Mouse (Mus musculus) neural tube, embryonic 12.5 days (tissue): Measurements from ENCODE around the gene Pdgfra. TPM values are rescaled to one million over a fixed set of nuclear protein-coding genes. Genes with fewer than 3 reads are reported as not detected.

Source experiments
- ATAC-seq: fragments of 200-750 bp; cut with Nextera tagmentation; 2 replicates; pipeline ENCODE4 v1.8.0; 2017; ENCODE audit warnings: low read depth, mild to moderate bottlenecking, moderate TSS enrichment, moderate library complexity; ENCODE audit not compliant: low FRiP score
- H3K27ac ChIP-seq: fragments of 300-500 bp; sonication (generic); 2 replicates; pipeline ENCODE4 v1.5.1; 2016
- H3K27me3 ChIP-seq: fragments of 300-500 bp; sonication (generic); replicated peaks from 2 replicates; pipeline ENCODE4 v1.6.1; 2016; ENCODE audit warnings: mild to moderate bottlenecking
- H3K36me3 ChIP-seq: fragments of 300-500 bp; sonication (generic); 2 replicates; pipeline ENCODE4 v1.6.1; 2016; ENCODE audit warnings: mild to moderate bottlenecking
- H3K4me1 ChIP-seq: fragments of 300-500 bp; sonication (generic); 2 replicates; pipeline ENCODE4 v1.6.1; 2016
- H3K4me2 ChIP-seq: fragments of 300-500 bp; sonication (generic); replicated peaks from 2 replicates; pipeline ENCODE4 v1.6.1; 2016; ENCODE audit warnings: mild to moderate bottlenecking
- H3K4me3 ChIP-seq: fragments of 300-500 bp; sonication (generic); 2 replicates; pipeline ENCODE4 v1.5.1; 2016
- H3K9ac ChIP-seq: fragments of 300-500 bp; sonication (generic); 2 replicates; pipeline ENCODE4 v1.6.1; 2016; ENCODE audit warnings: mild to moderate bottlenecking
- H3K9me3 ChIP-seq: fragments of 300-500 bp; sonication (generic); 2 replicates; pipeline ENCODE4 v1.6.1; 2016; ENCODE audit warnings: mild to moderate bottlenecking
- WGBS: fragments of 180-500 bp; shearing (Covaris S2); methylation state at CpG from one replicate; pipeline ENCODE4 v1.1.7; 2016; 5-methylcytosine and 5-hydroxymethylcytosine counted together
- polyA plus RNA-seq: library from polyadenylated mRNA; unstranded; fragments of >200 nt; fragmentation: Nextera tagmentation; extraction: Ambion mirVana; gene quantifications from 2 replicates; pipeline ENCODE4 v1.2.1, GENCODE M21; 2016

Gene Pdgfra
- polyA plus RNA-seq, 1 experiment from 2014 or later: 23.9 TPM

GRCm38 (mm10) chr5:75157038-75157437 is 4.9 kb downstream of the Pdgfra start:
- no peak for ATAC-seq
- H3K4me3 ChIP-seq: peak overlapping the region; percentile 47
- H3K4me1 ChIP-seq: peaks cover 27% of the 10 kb centered on the region
- H3K4me2 ChIP-seq: peak overlapping the region; percentile 90
- H3K9ac ChIP-seq: no peak overlapping the region
- WGBS: under 1% methylated on average over 3 of the region's 3 CpGs
- peaks cover 30% of the 10 kb centered on the region for H3K27me3 ChIP-seq
- H3K27ac ChIP-seq: no peak overlapping the region
- H3K9me3 ChIP-seq: no peaks in the 10 kb centered on the region
- H3K36me3 ChIP-seq: no peaks in the 10 kb centered on the region

GRCm38 (mm10) chr5:75160530-75161170 is 8.6 kb downstream of the Pdgfra start:
- Histone ChIP-seq H3K4me2 (no peak overlapping the region), H3K4me1 (peaks cover 7% of the 10 kb centered on the region; the same call in 1 of the 2 replicates), H3K4me3 (no peak overlapping the region), H3K27ac (no peak overlapping the region), H3K27me3 (peaks cover under 1% of the 10 kb centered on the region), H3K9ac (no peak overlapping the region), H3K36me3 (no peaks in the 10 kb centered on the region), H3K9me3 (no peaks in the 10 kb centered on the region)
- no peak for ATAC-seq
- 60% methylated on average over 12 of the region's 12 CpGs for WGBS

GRCm38 (mm10) chr5:75161586-75161985 is 9.5 kb downstream of the Pdgfra start:
- Histone ChIP-seq H3K27me3 (no peaks in the 10 kb centered on the region; the same call in 1 of the 2 replicates), H3K27ac (no peak overlapping the region), H3K9ac (no peak overlapping the region), H3K9me3 (no peaks in the 10 kb centered on the region), H3K4me2 (no peak overlapping the region), H3K4me3 (no peak overlapping the region), H3K4me1 (peaks cover 1% of the 10 kb centered on the region; the same call in 1 of the 2 replicates), H3K36me3 (no peaks in the 10 kb centered on the region)
- ATAC-seq: no peak
- WGBS: 85% methylated on average over 6 of the region's 6 CpGs

GRCm38 (mm10) chr5:75163289-75163951 is 11.3 kb downstream of the Pdgfra start:
- WGBS: 74% methylated on average over 23 of the region's 23 CpGs

GRCm38 (mm10) chr5:75164688-75165087 is 12.6 kb downstream of the Pdgfra start:
- H3K4me3 ChIP-seq: no peak overlapping the region
- WGBS: 78% methylated on average over 4 of the region's 4 CpGs
- H3K4me2 ChIP-seq: no peak overlapping the region
- no peaks in the 10 kb centered on the region for H3K36me3 ChIP-seq
- no peak for ATAC-seq
- no peak overlapping the region for H3K9ac ChIP-seq
- no peak overlapping the region for H3K27ac ChIP-seq
- no peaks in the 10 kb centered on the region; the same call in 1 of the 2 replicates for H3K27me3 ChIP-seq
- H3K4me1 ChIP-seq: no peaks in the 10 kb centered on the region
- H3K9me3 ChIP-seq: no peaks in the 10 kb centered on the region

More at GRCm38 (mm10) chr5:75163289-75163951, 11.3 kb downstream of the Pdgfra start:
- H3K36me3 ChIP-seq: no peaks in the 10 kb centered on the region
- no peak overlapping the region for H3K27ac ChIP-seq
- no peak overlapping the region for H3K4me2 ChIP-seq
- H3K27me3 ChIP-seq: no peaks in the 10 kb centered on the region; the same call in 1 of the 2 replicates
- no peaks in the 10 kb centered on the region for H3K9me3 ChIP-seq
- H3K4me3 ChIP-seq: no peak overlapping the region
- H3K9ac ChIP-seq: no peak overlapping the region
- H3K4me1 ChIP-seq: no peaks in the 10 kb centered on the region
- no peak for ATAC-seq

- no peak overlapping the region for H3K9ac ChIP-seq
- H3K36me3 ChIP-seq: no peaks in the 10 kb centered on the region
- no peak for ATAC-seq
- no peak overlapping the region for H3K27ac ChIP-seq
- no peaks in the 10 kb centered on the region for H3K9me3 ChIP-seq
- H3K4me3 ChIP-seq: no peak overlapping the region
- H3K4me2 ChIP-seq: no peak overlapping the region
- no peaks in the 10 kb centered on the region for H3K4me1 ChIP-seq
- 57% methylated on average over 6 of the region's 6 CpGs for WGBS
- H3K27me3 ChIP-seq: no peaks in the 10 kb centered on the region; the same call in 1 of the 2 replicates
Observed at GRCm38 (mm10) chr5:75169837-75170236, 17.7 kb downstream of the Pdgfra start.

- H3K27me3 ChIP-seq: no peaks in the 10 kb centered on the region
- H3K4me2 ChIP-seq: no peak overlapping the region
- H3K27ac ChIP-seq: no peak overlapping the region
- 85% methylated on average over 10 of the region's 10 CpGs for WGBS
- no peak for ATAC-seq
- no peaks in the 10 kb centered on the region for H3K4me1 ChIP-seq
- H3K4me3 ChIP-seq: no peak overlapping the region
- no peaks in the 10 kb centered on the region for H3K36me3 ChIP-seq
- no peak overlapping the region for H3K9ac ChIP-seq
- no peaks in the 10 kb centered on the region for H3K9me3 ChIP-seq
Observed at GRCm38 (mm10) chr5:75171859-75172258, 19.8 kb downstream of the Pdgfra start.

GRCm38 (mm10) chr5:75179249-75179648 is 27.2 kb downstream of the Pdgfra start:
- 81% methylated on average over 10 of the region's 10 CpGs for whole genome bisulfite sequencing
- no peaks in the 10 kb centered on the region for H3K9me3 ChIP-seq
- ATAC-seq: no peak
- no peak overlapping the region for H3K27ac ChIP-seq
- no peaks in the 10 kb centered on the region for H3K27me3 ChIP-seq
- no peak overlapping the region for H3K4me2 ChIP-seq
- H3K36me3 ChIP-seq: no peaks in the 10 kb centered on the region; the same call in 1 of the 2 replicates
- H3K4me3 ChIP-seq: no peak overlapping the region
- no peaks in the 10 kb centered on the region for H3K4me1 ChIP-seq
- no peak overlapping the region for H3K9ac ChIP-seq

- Histone ChIP-seq H3K9ac (no peak overlapping the region), H3K9me3 (no peaks in the 10 kb centered on the region), H3K27me3 (no peaks in the 10 kb centered on the region), H3K27ac (no peak overlapping the region), H3K4me2 (no peak overlapping the region), H3K36me3 (no peaks in the 10 kb centered on the region; the same call in 1 of the 2 replicates), H3K4me1 (no peaks in the 10 kb centered on the region), H3K4me3 (no peak overlapping the region)
- no peak for ATAC-seq
- WGBS: 88% methylated on average over 12 of the region's 12 CpGs
Observed at GRCm38 (mm10) chr5:75179726-75180290, 27.7 kb downstream of the Pdgfra start.

- no peak for ATAC-seq
- Histone ChIP-seq H3K4me2 (no peak overlapping the region), H3K9me3 (no peaks in the 10 kb centered on the region), H3K27ac (no peak overlapping the region), H3K4me3 (no peak overlapping the region), H3K4me1 (no peaks in the 10 kb centered on the region), H3K9ac (no peak overlapping the region), H3K36me3 (no peaks in the 10 kb centered on the region; the same call in 1 of the 2 replicates), H3K27me3 (no peaks in the 10 kb centered on the region)
- 86% methylated on average over 6 of the region's 6 CpGs for WGBS
Observed at GRCm38 (mm10) chr5:75183653-75184052, 31.6 kb downstream of the Pdgfra start.

GRCm38 (mm10) chr5:75184112-75184511 is 32.0 kb downstream of the Pdgfra start:
- H3K4me1 ChIP-seq: 0 out of 2 replicates have a peak, but pooled peaks cover 2% of the 10 kb centered on the region
- H3K9me3 ChIP-seq: no peaks in the 10 kb centered on the region
- 91% methylated on average over 5 of the region's 5 CpGs for WGBS
- no peaks in the 10 kb centered on the region for H3K27me3 ChIP-seq
- no peaks in the 10 kb centered on the region; the same call in 1 of the 2 replicates for H3K36me3 ChIP-seq
- H3K27ac ChIP-seq: no peak overlapping the region
- no peak overlapping the region for H3K4me3 ChIP-seq
- H3K4me2 ChIP-seq: no peak overlapping the region
- no peak overlapping the region for H3K9ac ChIP-seq
- no peak for ATAC-seq

- ATAC-seq: no peak
- Histone ChIP-seq H3K27me3 (no peaks in the 10 kb centered on the region), H3K4me3 (no peak overlapping the region), H3K9me3 (no peaks in the 10 kb centered on the region), H3K4me1 (0 out of 2 replicates have a peak, but pooled peaks cover 6% of the 10 kb centered on the region), H3K36me3 (no peaks in the 10 kb centered on the region; the same call in 1 of the 2 replicates), H3K9ac (no peak overlapping the region), H3K27ac (no peak overlapping the region), H3K4me2 (no peak overlapping the region)
- WGBS: 90% methylated on average over 7 of the region's 7 CpGs
Observed at GRCm38 (mm10) chr5:75184693-75185235, 32.7 kb downstream of the Pdgfra start.
